Mouse (Mus musculus) liver, embryonic 14.5 days (tissue): ENCODE results near the gene Cast.

Experiments used
- CTCF ChIP-seq: IDR thresholded peaks from 2 replicates; pipeline ENCODE4 v1.5.1; 2016; ENCODE audit warnings: antibody characterized with exemption, low read depth, control low read depth
- EP300 ChIP-seq: IDR thresholded peaks from 2 replicates; pipeline ENCODE4 v1.6.1; 2016; ENCODE audit warnings: antibody characterized with exemption, low read depth

- TF ChIP-seq CTCF (no peak), EP300 (no peak)
Measured at GRCm38 (mm10) chr13:74787681-74788080, 20.9 kb downstream of the Cast start.
